Mouse (Mus musculus) spleen, embryonic (tissue): Measurements from ENCODE around the gene Parp3.

Experiments used
- CTCF ChIA-PET: fragments of 350-600 bp; sonication (Branson Sonifier 250); formaldehyde crosslinking; loops from one replicate; lab custom pipeline; 2022; lab: Charles Lee

Parp3 gene

DNA sequence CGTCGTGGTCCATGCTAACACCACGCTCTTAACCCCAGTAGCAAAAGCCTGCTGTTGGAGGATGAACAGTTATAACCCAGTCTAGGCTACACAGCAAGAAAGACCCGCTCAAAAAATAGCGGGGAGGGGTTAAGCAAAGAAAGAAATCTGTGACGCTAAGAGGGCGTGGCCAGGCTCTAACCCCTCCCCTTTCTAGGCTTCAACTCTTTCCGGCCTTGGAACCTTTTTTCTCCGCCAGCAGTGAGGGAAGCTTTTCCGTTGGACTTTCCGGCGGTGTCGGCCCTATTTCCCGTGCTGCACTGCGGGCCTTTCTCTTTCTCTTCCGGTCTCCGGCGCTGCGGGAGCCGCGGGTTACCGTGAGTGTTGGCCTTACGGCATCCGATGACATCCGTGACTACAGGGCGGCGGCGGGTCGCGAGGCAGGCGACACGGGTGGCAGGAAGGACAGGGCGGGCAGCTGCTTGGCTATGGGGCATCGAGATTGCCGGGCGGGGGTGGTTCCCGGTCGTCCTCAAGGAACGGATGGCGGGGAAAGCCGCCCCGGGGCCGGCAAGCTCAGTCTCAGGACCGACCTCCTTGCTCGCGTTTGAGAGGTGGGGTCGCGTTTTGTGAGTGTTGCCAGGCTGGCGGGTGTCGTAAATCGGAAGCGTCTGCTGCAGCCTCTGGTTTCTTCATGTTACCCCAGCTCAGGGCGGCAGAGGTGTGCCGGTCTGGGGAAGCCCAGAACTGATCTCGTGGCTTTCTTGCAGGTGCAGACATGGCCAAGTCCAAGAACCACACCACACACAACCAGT, 47.3 kb downstream of the Parp3 start, which contains the start of gene Rpl29:
Gene Rpl29, plus strand, starts transcription at position 234 of the 794 bp plus-strand sequence.
- CTCF ChIA-PET, result interaction anchor here (1.1 to 1.2 kb wide), 2 partner anchors 9 to 122 kb away, joined by 3 to 6 read pairs; partner anchors contain the start of gene Acy1

DNA sequence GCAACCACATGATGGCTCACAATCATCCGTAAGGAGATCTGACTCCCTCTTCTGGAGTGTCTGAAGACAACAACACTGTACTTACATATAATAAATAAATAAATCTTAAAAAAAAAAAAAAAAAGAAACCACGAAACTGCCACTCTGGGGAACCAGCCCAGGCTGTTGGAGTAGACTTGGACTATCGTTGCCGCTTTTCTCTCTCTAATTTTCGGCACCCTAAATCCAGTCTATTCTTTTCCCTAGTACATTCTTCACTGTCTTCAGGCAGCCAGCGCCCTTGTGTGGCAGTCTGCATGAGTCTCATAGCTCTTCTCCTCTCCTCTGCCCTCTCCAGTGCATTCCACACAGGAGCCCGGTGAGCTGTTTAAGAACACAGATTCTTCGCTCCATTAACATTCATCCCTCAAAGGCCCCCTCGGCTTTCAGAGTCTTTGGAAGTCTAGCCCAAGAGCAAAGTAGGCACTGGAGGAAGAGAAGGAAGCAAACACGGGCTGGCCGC, 48.0 kb downstream of the Parp3 start:
- CTCF ChIA-PET, result interaction anchor here (0.5 to 1.2 kb wide), 3 partner anchors 9 to 369 kb away, joined by 3 to 10 read pairs (median 6); partner anchors contain the start of gene Acy1

DNA sequence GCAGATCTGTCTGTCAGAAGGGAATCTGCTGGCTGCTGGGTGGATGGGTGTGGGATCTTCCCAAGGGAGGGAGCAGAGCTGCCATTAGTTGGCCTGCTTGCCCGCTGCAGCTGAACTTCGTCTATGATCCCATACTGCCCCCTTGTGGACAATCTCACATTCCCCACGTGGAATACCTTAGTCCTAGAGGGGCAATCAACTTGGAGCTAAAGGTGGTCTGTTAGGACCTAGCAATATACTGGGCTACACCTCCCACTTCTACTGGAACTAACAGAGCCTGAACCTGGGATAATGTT, 54.9 kb downstream of the Parp3 start:
- CTCF ChIA-PET, result interaction anchor here (0.7 to 1.7 kb wide), 10 partner anchors 31 to 210 kb away, joined by 3 to 10 read pairs (median 4); partner anchors contain the start of genes Dusp7 and Parp3

DNA sequence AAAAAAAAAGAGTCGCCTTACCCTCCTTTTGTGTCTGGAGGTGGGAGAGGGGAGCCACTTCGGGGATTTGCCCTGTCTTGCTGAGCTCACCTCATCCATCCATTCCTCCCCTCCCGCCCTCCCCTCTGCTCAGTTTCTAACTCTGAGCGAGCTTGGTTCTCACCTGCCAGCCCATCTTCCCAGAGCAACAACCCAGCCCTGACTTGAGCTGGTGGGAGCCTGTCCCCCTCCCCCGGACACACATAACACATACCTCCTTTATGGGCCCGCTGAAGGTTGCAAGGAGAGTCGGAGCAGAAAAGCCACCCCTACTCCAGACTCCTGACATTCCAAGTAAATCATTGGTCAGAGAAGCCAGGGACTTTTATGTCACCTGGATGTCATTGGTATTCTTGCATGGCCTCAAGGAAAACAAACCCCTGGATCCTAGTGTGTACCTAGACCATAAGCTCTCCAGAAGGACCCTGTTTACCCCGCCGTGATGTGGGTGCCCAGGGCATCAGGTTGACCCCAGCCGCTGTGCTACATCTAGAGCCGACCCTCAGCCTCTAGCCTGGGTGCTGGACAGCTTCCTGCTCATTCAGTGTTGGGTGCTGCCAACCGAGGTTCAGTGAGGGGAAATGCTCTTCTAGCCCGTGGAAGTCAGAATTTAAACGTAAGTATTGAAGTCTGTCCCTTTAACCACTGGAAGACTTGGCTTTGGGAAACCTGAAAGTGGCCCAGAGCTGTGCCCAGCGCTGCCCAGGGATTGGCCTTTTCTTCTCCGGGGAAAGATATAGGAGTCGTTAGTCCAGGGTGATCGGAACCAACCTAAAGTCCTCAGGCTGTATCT, 55.5 kb downstream of the Parp3 start:
- CTCF ChIA-PET, result interaction anchor here (0.7 to 1.7 kb wide), 12 partner anchors 11 to 209 kb away, joined by 3 to 10 read pairs (median 4); partner anchors contain the start of gene Parp3

DNA sequence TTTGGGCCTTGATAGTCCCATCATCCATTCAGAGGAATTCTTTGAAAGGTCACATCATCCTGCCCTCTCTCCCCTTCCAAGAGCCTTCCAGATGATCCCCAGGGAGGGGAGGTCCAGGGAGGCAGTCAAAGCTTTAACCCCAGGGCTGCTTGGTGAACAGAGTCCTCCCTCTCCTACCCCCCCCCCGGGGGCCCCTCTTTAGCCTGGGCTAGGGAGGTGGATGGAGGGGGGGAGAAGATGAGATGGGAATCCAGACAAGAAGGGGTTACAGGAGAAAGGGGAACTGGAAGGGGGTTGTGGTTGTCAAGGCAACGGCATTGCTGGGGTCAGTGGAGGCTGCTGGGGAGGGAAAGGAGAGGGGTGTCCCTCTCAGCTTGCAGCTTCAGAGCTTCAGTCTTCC, 56.1 kb downstream of the Parp3 start:
- CTCF ChIA-PET, result interaction anchor here (0.6 to 1.7 kb wide), 5 partner anchors 11 to 131 kb away, joined by 3 to 7 read pairs (median 5); partner anchors contain the start of gene Parp3
